Mouse (Mus musculus) midbrain, embryonic 11.5 days (tissue): ENCODE data around the gene Rap1b. TPM values are rescaled to one million over a fixed set of nuclear protein-coding genes. Genes with fewer than 3 reads are reported as not detected.

Experiments used
- ATAC-seq: fragments of 200-750 bp; cut with Nextera tagmentation; 2 replicates; pipeline ENCODE4 v1.8.0; 2017; ENCODE audit warnings: moderate TSS enrichment, moderate library complexity; ENCODE audit not compliant: low FRiP score
- DNase-seq: peaks from one replicate; pipeline ENCODE4 v3.0.0; 2015; ENCODE audit warnings: low spot score; ENCODE audit errors: missing footprints
- H3K27ac ChIP-seq: fragments of 300-500 bp; sonication (generic); 2 replicates; pipeline ENCODE4 v1.5.1; 2014; ENCODE audit warnings: low read depth, low read length
- H3K27me3 ChIP-seq: fragments of 300-500 bp; sonication (generic); 2 replicates; pipeline ENCODE4 v1.6.1; 2014; ENCODE audit warnings: mild to moderate bottlenecking, low read length, moderate library complexity, mixed read lengths; ENCODE audit not compliant: control insufficient read depth, insufficient read depth
- H3K36me3 ChIP-seq: fragments of 300-500 bp; sonication (generic); 2 replicates; pipeline ENCODE4 v1.6.1; 2014; ENCODE audit warnings: mild to moderate bottlenecking, low read length, moderate library complexity, mixed read lengths; ENCODE audit not compliant: control insufficient read depth, insufficient read depth
- H3K4me1 ChIP-seq: fragments of 300-500 bp; sonication (generic); 2 replicates; pipeline ENCODE4 v1.6.1; 2014; ENCODE audit warnings: low read length; ENCODE audit not compliant: control insufficient read depth, insufficient read depth
- H3K4me2 ChIP-seq: fragments of 300-500 bp; sonication (generic); 2 replicates; pipeline ENCODE4 v1.6.1; 2014; ENCODE audit warnings: mild to moderate bottlenecking, moderate library complexity
- H3K4me3 ChIP-seq: fragments of 300-500 bp; sonication (generic); 2 replicates; pipeline ENCODE4 v1.5.1; 2014; ENCODE audit warnings: low read depth, low read length
- H3K9ac ChIP-seq: fragments of 300-500 bp; sonication (generic); 2 replicates; pipeline ENCODE4 v1.6.1; 2014; ENCODE audit warnings: low read length
- H3K9me3 ChIP-seq: fragments of 300-500 bp; sonication (generic); 2 replicates; pipeline ENCODE4 v1.6.1; 2016; ENCODE audit warnings: low read length; ENCODE audit not compliant: control insufficient read depth
- WGBS: fragments of 180-500 bp; shearing (Covaris S2); extraction: QIAGEN DNeasy Blood & Tissue Kit; methylation state at CpG from one replicate; pipeline ENCODE4 v1.1.7; 2014; 5-methylcytosine and 5-hydroxymethylcytosine counted together
- polyA plus RNA-seq: library from polyadenylated mRNA; unstranded; fragments of >200 nt; fragmentation: Nextera tagmentation; extraction: Ambion mirVana; gene quantifications from 2 replicates; pipeline ENCODE4 v1.2.1, GENCODE M21; 2014

Rap1b gene
- polyA plus RNA-seq, 1 experiment from 2014 or later: 172 TPM

DNA sequence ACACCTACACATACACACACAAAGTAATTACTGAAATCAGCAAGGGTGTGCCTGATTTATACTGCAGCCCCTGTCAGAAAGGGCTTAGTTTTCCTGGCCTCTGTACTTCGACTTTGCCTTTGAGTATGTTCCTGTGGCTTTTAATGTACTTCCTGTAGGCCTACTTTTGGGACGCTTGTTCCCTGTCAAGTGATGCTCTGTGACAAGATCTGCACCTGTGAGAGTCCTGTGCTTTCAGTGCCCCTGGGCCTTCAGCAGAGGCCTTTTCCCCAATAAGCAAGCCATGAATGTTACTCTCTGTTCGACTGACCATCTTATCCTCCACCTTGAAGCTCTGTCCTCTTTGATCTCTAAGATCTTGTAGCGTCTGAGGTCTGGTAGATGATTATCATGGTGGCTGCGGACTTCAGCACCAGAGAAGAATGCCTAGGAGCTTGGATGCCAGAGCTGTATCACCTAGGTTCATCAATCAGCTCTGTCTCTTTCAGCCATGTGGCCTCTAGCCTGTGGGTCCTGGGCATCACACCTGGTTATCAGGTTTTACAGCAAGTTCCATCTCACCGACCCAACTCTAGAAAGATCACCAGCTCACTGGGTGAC, 47.3 kb downstream of the Rap1b start:
- no peak for DNase-seq

DNA sequence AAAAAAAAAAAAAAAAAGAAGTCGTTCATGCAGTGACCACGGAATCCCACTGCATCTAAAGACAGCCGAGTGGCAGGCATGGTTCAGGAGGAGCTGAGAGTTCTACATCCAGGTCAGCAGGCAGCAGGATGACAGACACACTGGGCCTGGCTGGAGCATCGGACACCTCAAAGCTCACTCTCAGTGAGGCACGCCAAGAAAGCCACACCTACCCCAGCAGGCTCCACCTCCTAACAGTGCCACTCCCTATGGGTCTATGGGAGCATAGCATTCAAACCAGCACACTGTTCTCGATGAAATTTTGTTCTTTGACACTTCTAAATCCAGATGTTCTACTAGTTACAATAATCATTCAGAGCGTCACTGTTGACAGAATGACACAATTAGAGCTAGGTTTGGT, 48.2 kb downstream of the Rap1b start:
- no peak overlapping the region for H3K4me2 ChIP-seq
- ATAC-seq (no peak), DNase-seq (no peak)
- H3K4me1 ChIP-seq: 0 out of 2 replicates have a peak, but pooled peaks cover 2% of the 10 kb centered on the region
- no peak overlapping the region for H3K27ac ChIP-seq
- WGBS: 78% methylated on average over 7 of the region's 7 CpGs
- H3K9ac ChIP-seq: no peak overlapping the region
- no peak overlapping the region for H3K4me3 ChIP-seq
- no peaks in the 10 kb centered on the region for H3K9me3 ChIP-seq
- H3K36me3 ChIP-seq: no peaks in the 10 kb centered on the region
- H3K27me3 ChIP-seq: no peaks in the 10 kb centered on the region

More for the DNA sequence above, 47.3 kb downstream of the Rap1b start:
- H3K27ac ChIP-seq: no peak overlapping the region
- H3K4me1 ChIP-seq: no peaks in the 10 kb centered on the region
- H3K4me2 ChIP-seq: no peak overlapping the region
- H3K9me3 ChIP-seq: no peaks in the 10 kb centered on the region
- WGBS: 88% methylated on average over 6 of the region's 6 CpGs
- H3K36me3 ChIP-seq: no peaks in the 10 kb centered on the region
- ATAC-seq: no peak
- no peak overlapping the region for H3K9ac ChIP-seq
- no peak overlapping the region for H3K4me3 ChIP-seq
- H3K27me3 ChIP-seq: no peaks in the 10 kb centered on the region

DNA sequence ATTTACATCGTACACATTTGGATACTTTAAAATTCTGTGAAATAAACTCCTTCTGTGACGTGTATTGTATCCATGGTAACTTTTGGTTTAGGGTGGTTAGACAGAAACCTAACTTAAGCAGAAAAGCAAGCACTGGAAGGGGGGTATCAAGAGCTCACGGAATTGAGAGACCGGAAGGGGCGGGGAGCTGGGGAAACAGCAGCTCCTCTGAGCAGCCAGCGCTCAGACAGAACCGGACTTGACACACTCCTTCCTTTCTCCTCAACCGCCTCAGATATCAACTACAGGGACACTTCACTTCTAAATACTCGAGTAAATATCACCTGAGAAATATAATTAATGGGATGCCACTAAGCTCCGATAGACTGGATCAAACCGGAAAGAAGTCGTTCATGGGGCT, 48.7 kb downstream of the Rap1b start:
- no peak overlapping the region for H3K9ac ChIP-seq
- DNase-seq (no peak), ATAC-seq (no peak)
- H3K27me3 ChIP-seq: no peaks in the 10 kb centered on the region
- H3K36me3 ChIP-seq: no peaks in the 10 kb centered on the region
- 0 out of 2 replicates have a peak, but pooled peaks cover 2% of the 10 kb centered on the region for H3K4me1 ChIP-seq
- H3K9me3 ChIP-seq: no peaks in the 10 kb centered on the region
- H3K4me3 ChIP-seq: no peak overlapping the region
- no peak overlapping the region for H3K27ac ChIP-seq
- H3K4me2 ChIP-seq: no peak overlapping the region
- WGBS: 88% methylated on average over 12 of the region's 12 CpGs

DNA sequence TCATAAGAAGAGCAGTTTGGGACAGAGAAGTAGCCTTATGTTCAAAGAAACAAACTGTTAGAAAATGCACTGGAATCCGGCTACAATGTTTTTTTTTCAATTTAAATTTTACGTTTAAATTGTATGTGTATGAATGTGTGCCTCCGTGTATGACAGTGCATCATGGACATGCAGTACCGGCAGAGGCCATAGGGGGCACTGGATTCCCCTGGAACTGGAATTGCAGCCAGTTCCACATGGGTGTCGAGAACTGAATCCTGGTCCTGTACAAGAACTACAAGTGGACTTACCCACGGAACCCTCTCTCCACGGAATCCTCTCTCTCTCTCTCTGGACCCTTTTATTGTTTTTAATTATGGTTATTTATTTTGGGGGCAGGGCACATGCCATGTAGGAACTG, 49.7 kb downstream of the Rap1b start:
- Histone ChIP-seq H3K4me2 (no peak overlapping the region), H3K4me3 (no peak overlapping the region), H3K36me3 (no peaks in the 10 kb centered on the region), H3K4me1 (peaks cover 10% of the 10 kb centered on the region), H3K9ac (no peak overlapping the region), H3K9me3 (no peaks in the 10 kb centered on the region), H3K27me3 (no peaks in the 10 kb centered on the region), H3K27ac (no peak overlapping the region)
- WGBS: 92% methylated on average over 7 of the region's 7 CpGs
- ATAC-seq: no peak
- peak; percentile 87 for DNase-seq

DNA sequence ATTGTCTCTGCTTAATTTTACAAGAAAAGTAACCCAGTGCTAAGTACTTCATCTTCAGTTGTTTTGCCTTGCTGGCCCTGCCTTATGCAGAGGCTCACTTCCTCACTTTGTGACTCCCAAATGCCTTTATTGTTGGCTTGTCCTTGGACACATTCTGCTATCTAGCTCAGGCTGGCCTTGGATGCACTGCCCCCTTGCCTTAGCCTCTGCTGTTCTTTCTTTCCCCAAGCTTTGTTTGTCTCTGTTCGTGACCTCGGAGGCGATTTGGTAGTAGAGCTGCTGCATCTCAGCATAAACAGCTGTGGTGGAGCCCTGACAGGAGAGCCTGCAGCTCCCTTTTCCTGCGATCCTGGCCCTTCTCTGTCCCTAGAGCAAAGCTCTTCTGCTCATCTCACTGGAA, 50.6 kb downstream of the Rap1b start:
- H3K36me3 ChIP-seq: no peaks in the 10 kb centered on the region
- no peak overlapping the region for H3K4me3 ChIP-seq
- H3K9me3 ChIP-seq: no peaks in the 10 kb centered on the region
- DNase-seq (no peak), ATAC-seq (no peak)
- no peak overlapping the region for H3K27ac ChIP-seq
- no peaks in the 10 kb centered on the region for H3K27me3 ChIP-seq
- H3K4me2 ChIP-seq: no peak overlapping the region
- H3K9ac ChIP-seq: no peak overlapping the region
- H3K4me1 ChIP-seq: peaks cover 11% of the 10 kb centered on the region
- WGBS: 83% methylated on average over 4 of the region's 4 CpGs

DNA sequence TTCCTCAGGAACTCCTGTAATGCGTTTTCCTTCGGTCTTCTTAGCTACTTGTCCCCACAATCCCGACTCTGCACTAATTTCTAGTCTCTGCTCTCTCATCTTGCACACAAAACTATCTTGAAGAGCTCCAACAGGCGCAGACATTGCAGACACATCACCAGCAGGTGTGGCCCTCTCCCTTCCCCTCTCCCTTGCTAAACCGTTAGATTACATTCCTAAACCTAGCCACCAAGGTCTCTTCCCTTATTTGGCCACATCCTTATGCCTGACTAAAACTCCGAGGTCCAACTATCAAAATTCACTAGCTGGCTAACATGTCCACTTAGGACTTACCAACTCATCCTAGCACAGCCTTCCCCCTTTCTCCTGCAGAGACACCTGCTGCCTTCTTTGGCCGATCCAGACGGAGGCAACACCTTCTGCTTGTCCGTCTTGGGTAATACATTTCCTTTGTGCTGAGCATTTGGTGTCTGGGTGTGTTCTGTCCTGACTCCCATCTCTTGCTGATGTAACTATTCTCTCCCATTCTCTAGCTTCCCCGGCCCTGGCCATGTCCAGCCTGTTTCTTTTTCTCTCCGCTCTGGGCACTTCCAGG, 52.3 kb downstream of the Rap1b start:
- DNase-seq (no peak), ATAC-seq (no peak)
- no peak overlapping the region for H3K4me3 ChIP-seq
- no peak overlapping the region for H3K27ac ChIP-seq
- H3K4me1 ChIP-seq: peaks cover 11% of the 10 kb centered on the region
- H3K4me2 ChIP-seq: no peak overlapping the region; the same call in 1 of the 2 replicates
- 87% methylated on average over 11 of the region's 11 CpGs for WGBS
- no peak overlapping the region; the same call in 1 of the 2 replicates for H3K9ac ChIP-seq
- H3K27me3 ChIP-seq: no peaks in the 10 kb centered on the region
- no peaks in the 10 kb centered on the region for H3K9me3 ChIP-seq
- H3K36me3 ChIP-seq: no peaks in the 10 kb centered on the region

DNA sequence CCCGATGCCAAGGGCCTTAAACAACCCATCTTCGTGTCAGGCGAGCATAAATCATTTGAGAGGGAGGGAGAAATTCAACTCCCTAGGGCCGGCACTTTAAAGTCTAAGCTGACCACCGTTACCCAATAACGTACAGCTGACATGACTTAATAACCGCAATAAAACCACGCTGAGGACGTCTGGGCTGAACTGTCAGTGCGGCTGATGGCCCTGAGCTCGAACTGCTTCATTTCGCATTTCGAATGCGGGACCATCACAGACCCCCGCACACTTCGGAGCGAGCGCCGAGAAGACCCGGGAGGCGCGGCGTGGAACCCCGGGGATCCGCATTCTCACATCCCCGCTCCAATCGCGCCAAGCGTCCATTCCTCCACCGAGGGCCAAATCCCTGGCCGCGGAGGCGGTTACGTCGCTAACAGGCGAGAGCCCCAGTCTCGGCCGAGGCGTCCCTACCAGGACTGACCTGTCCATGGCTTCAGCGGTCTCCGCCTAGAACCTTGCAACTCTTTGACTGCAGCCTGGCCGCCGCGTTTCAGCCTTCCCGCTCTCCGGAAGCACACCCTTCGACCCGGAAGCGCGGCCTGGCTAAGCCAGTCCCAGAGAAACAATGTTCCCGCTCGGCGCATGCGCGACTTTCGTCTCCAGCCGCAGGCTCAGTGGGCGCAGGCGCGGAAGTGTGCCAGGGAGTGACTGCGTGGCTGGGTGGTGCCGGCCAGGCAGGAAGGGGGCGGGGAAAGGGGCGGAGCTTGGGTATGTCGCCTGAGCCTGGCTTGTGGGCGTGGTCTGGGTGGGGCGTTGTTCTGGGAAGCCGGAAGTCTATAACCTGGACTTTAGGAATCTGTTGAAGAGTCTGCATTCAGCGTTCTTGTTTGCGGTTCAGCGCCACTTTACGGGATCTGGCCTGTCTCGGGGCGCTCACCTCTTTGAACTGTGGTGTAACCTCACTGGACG, 53.4 kb downstream of the Rap1b start, which contains the start of gene Nup107:
Gene Nup107 (minus strand): TSS at position 565 of the 951 bp plus-strand sequence.
- H3K36me3 ChIP-seq: peaks cover 3% of the 10 kb centered on the region
- H3K4me1 ChIP-seq: peaks cover 11% of the 10 kb centered on the region
- H3K9me3 ChIP-seq: no peaks in the 10 kb centered on the region
- H3K4me2 ChIP-seq: peak within 1 kb of the TSS; percentile 83
- ATAC-seq (peak; percentile 99), DNase-seq (peak; percentile 100)
- H3K27me3 ChIP-seq: no peaks in the 10 kb centered on the region
- no peak within 1 kb of the TSS for H3K27ac ChIP-seq
- peak within 1 kb of the TSS; percentile 86 for H3K9ac ChIP-seq
- H3K4me3 ChIP-seq: peak within 1 kb of the TSS; percentile 85
- WGBS: under 1% methylated on average over 75 of the region's 75 CpGs

DNA sequence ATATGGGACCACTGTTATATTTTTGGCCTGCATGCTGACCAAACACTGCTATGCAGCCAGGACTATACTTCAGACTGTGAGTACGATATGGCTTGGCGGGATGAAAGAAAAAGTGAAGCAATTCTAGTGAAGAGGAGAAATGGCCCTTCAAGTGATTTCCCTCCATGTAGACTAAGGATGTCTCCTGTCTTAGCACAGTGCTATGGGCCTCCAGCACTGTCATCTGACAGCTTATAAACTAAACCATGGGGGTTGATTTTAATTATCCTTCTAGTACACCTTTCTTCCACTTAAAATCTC, 54.7 kb downstream of the Rap1b start:
- WGBS: 95% methylated on average over 2 of the region's 2 CpGs
- no peaks in the 10 kb centered on the region for H3K27me3 ChIP-seq
- no peak for ATAC-seq
- H3K4me3 ChIP-seq: no peak overlapping the region
- H3K4me1 ChIP-seq: peaks cover 11% of the 10 kb centered on the region
- DNase-seq: no peak
- H3K9me3 ChIP-seq: no peaks in the 10 kb centered on the region
- no peak overlapping the region for H3K27ac ChIP-seq
- H3K9ac ChIP-seq: peak overlapping the region; percentile 9; the same call in 1 of the 2 replicates
- peak overlapping the region; percentile 83; the same call in 1 of the 2 replicates for H3K4me2 ChIP-seq
- H3K36me3 ChIP-seq: peaks cover 8% of the 10 kb centered on the region
